Mouse (Mus musculus) MEL (cell line): ENCODE data around the gene Garem2. TPM values are rescaled to one million over a fixed set of nuclear protein-coding genes. Genes with fewer than 3 reads are reported as not detected.

Experiments used
- DNase-seq: peaks from one replicate; pipeline ENCODE4 v3.0.0; 2011; ENCODE audit warnings: low read depth, low spot score
- H3K27ac ChIP-seq: 2 replicates; pipeline ENCODE4 v1.5.1; 2012; ENCODE audit warnings: low read depth, mild to moderate bottlenecking, control low read depth, low read length, moderate library complexity; ENCODE audit not compliant: control insufficient read depth
- H3K27me3 ChIP-seq, 2 experiments: fragments of 150-350 bp in 1 of 2; sonication (generic) in 1 of 2; 2 replicates each; pipeline ENCODE4 v1.6.1; 2012; ENCODE audit warnings: low read length in 2 of 2, mild to moderate bottlenecking in 2 of 2, improper control_type of control experiment in 1 of 2, moderate library complexity in 1 of 2; ENCODE audit not compliant: insufficient read depth in 2 of 2, control insufficient read depth in 1 of 2
- H3K36me3 ChIP-seq, 2 experiments: 2 replicates each; pipeline ENCODE4 v1.6.1; 2012 to 2014; ENCODE audit warnings: low read length in 2 of 2, improper control_type of control experiment in 1 of 2, inconsistent platforms in 1 of 2, mild to moderate bottlenecking in 1 of 2; ENCODE audit not compliant: insufficient read depth in 2 of 2, control insufficient read depth in 1 of 2
- H3K4me1 ChIP-seq, 2 experiments: fragments of 150-350 bp in 1 of 2; sonication (generic) in 1 of 2; 2 replicates each; pipeline ENCODE4 v1.6.1; 2012; ENCODE audit warnings: low read length in 2 of 2, improper control_type of control experiment in 1 of 2, mild to moderate bottlenecking in 1 of 2; ENCODE audit not compliant: insufficient read depth in 2 of 2, control insufficient read depth in 1 of 2
- H3K4me3 ChIP-seq, 2 experiments: fragments of 150-350 bp in 1 of 2; sonication (generic) in 1 of 2; 2 replicates each; pipeline ENCODE4 v1.5.1; 2012; ENCODE audit warnings: low read depth in 2 of 2, low read length in 2 of 2, mild to moderate bottlenecking in 2 of 2, moderate library complexity in 2 of 2, control low read depth in 1 of 2, improper control_type of control experiment in 1 of 2; ENCODE audit not compliant: control insufficient read depth in 1 of 2, insufficient read depth in 1 of 2
- H3K79me2 ChIP-seq: 2 replicates; pipeline ENCODE4 v1.6.1; 2012; ENCODE audit warnings: mild to moderate bottlenecking, low read length, moderate library complexity; ENCODE audit not compliant: control insufficient read depth, poor library complexity, insufficient read depth
- H3K9ac ChIP-seq: 2 replicates; pipeline ENCODE4 v1.6.1; 2012; ENCODE audit warnings: low read depth, mild to moderate bottlenecking, control low read depth, low read length, moderate library complexity; ENCODE audit not compliant: control insufficient read depth, poor library complexity, severe bottlenecking
- H3K9me3 ChIP-seq: fragments of 150-350 bp; sonication (generic); replicated peaks from 2 replicates; pipeline ENCODE4 v1.6.1; 2012; ENCODE audit warnings: mild to moderate bottlenecking, low read length, improper control_type of control experiment, moderate library complexity; ENCODE audit not compliant: insufficient read depth
- CHD1 ChIP-seq: IDR thresholded peaks from 2 replicates; pipeline ENCODE4 v1.6.1; 2012; ENCODE audit warnings: low read depth, mild to moderate bottlenecking, inconsistent platforms, low read length, improper control_type of control experiment
- CTCF ChIP-seq, 3 experiments: IDR thresholded peaks in 2 of 3; conservative IDR thresholded peaks in 1 of 3; 2 replicates each; pipeline ENCODE4 v1.5.1; 2011 to 2012; ENCODE audit warnings: low read length in 3 of 3, low read depth in 2 of 3, mild to moderate bottlenecking in 2 of 3, improper control_type of control experiment in 1 of 3, inconsistent platforms in 1 of 3, mixed read lengths in 1 of 3, moderate library complexity in 1 of 3; ENCODE audit not compliant: control insufficient read depth in 1 of 3, insufficient read depth in 1 of 3, poor library complexity in 1 of 3, severe bottlenecking in 1 of 3
- ELF1 ChIP-seq: IDR thresholded peaks from 2 replicates; pipeline ENCODE4 v1.6.1; 2014; ENCODE audit warnings: low read depth, mild to moderate bottlenecking, inconsistent platforms, low read length, improper control_type of control experiment, moderate library complexity
- HCFC1 ChIP-seq: IDR thresholded peaks from 2 replicates; pipeline ENCODE4 v1.6.1; 2012; ENCODE audit warnings: low read depth, mild to moderate bottlenecking, inconsistent platforms, low read length, improper control_type of control experiment, moderate library complexity
- JUND ChIP-seq: IDR thresholded peaks from 2 replicates; pipeline ENCODE4 v1.6.1; 2011; ENCODE audit warnings: low read depth, mild to moderate bottlenecking, improper control_type of control experiment, low read length
- KAT2A ChIP-seq: conservative IDR thresholded peaks from 2 replicates; pipeline ENCODE4 v1.6.1; 2012; ENCODE audit warnings: low read depth, low read length, improper control_type of control experiment, inconsistent platforms
- MAX ChIP-seq: IDR thresholded peaks from 2 replicates; pipeline ENCODE4 v1.6.1; 2011; ENCODE audit warnings: low read length, improper control_type of control experiment
- MAZ ChIP-seq: IDR thresholded peaks from 2 replicates; pipeline ENCODE4 v1.6.1; 2012; ENCODE audit warnings: low read depth, mild to moderate bottlenecking, inconsistent platforms, low read length, improper control_type of control experiment
- MXI1 ChIP-seq: IDR thresholded peaks from 2 replicates; pipeline ENCODE4 v1.6.1; 2011; ENCODE audit warnings: mild to moderate bottlenecking, low read depth, low read length, improper control_type of control experiment
- MYB ChIP-seq: IDR thresholded peaks from 2 replicates; pipeline ENCODE4 v1.6.1; 2011; ENCODE audit warnings: mild to moderate bottlenecking, low read depth, low read length, improper control_type of control experiment
- MYC ChIP-seq: IDR thresholded peaks from 2 replicates; pipeline ENCODE4 v1.6.1; 2011; ENCODE audit warnings: low read depth, mild to moderate bottlenecking, low read length, improper control_type of control experiment, moderate library complexity
- NELFE ChIP-seq: IDR thresholded peaks from 2 replicates; pipeline ENCODE4 v1.6.1; 2011; ENCODE audit warnings: low read depth, low read length, improper control_type of control experiment
- NRF1 ChIP-seq: IDR thresholded peaks from 2 replicates; pipeline ENCODE4 v1.6.1; 2014; ENCODE audit warnings: low read depth, mild to moderate bottlenecking, inconsistent platforms, low read length, improper control_type of control experiment, moderate library complexity; ENCODE audit not compliant: poor library complexity, insufficient read depth, severe bottlenecking
- POLR2A ChIP-seq, 2 experiments: IDR thresholded peaks; 2 replicates each; pipeline ENCODE4 v1.6.1; 2011 to 2012; ENCODE audit warnings: low read length in 2 of 2, mild to moderate bottlenecking in 2 of 2, control low read depth in 1 of 2, improper control_type of control experiment in 1 of 2, low read depth in 1 of 2, moderate library complexity in 1 of 2; ENCODE audit not compliant: control insufficient read depth in 1 of 2, insufficient read depth in 1 of 2, poor library complexity in 1 of 2
- POLR2AphosphoS2 ChIP-seq: IDR thresholded peaks from 2 replicates; pipeline ENCODE4 v1.6.1; 2011; ENCODE audit warnings: low read length, improper control_type of control experiment
- POLR2AphosphoS5 ChIP-seq: IDR thresholded peaks from 2 replicates; pipeline ENCODE4 v1.6.1; 2012; ENCODE audit warnings: low read depth, borderline replicate concordance, mild to moderate bottlenecking, inconsistent platforms, low read length, moderate library complexity, mixed read lengths
- RCOR1 ChIP-seq: IDR thresholded peaks from 2 replicates; pipeline ENCODE4 v1.6.1; 2012; ENCODE audit warnings: low read depth, mild to moderate bottlenecking, inconsistent platforms, low read length, improper control_type of control experiment
- SIN3A ChIP-seq: IDR thresholded peaks from 2 replicates; pipeline ENCODE4 v1.6.1; 2012; ENCODE audit warnings: low read length, improper control_type of control experiment, inconsistent platforms
- TBP ChIP-seq: IDR thresholded peaks from 2 replicates; pipeline ENCODE4 v1.8.0; 2011; ENCODE audit warnings: low read depth, low read length, improper control_type of control experiment
- TCF12 ChIP-seq: IDR thresholded peaks from 2 replicates; pipeline ENCODE4 v1.6.1; 2014; ENCODE audit warnings: low read depth, mild to moderate bottlenecking, inconsistent platforms, low read length, improper control_type of control experiment, moderate library complexity
- UBTF ChIP-seq: IDR thresholded peaks from 2 replicates; pipeline ENCODE4 v1.6.1; 2012; ENCODE audit warnings: low read depth, mild to moderate bottlenecking, inconsistent platforms, low read length, improper control_type of control experiment, moderate library complexity, borderline replicate concordance; ENCODE audit not compliant: insufficient read depth
- USF1 ChIP-seq: IDR thresholded peaks from 2 replicates; pipeline ENCODE4 v1.6.1; 2014; ENCODE audit warnings: low read depth, mild to moderate bottlenecking, inconsistent platforms, low read length, improper control_type of control experiment, moderate library complexity
- ZMIZ1 ChIP-seq: IDR thresholded peaks from 2 replicates; pipeline ENCODE4 v1.6.1; 2012; ENCODE audit warnings: low read depth, mild to moderate bottlenecking, inconsistent platforms, low read length, improper control_type of control experiment, moderate library complexity
- ZNF384 ChIP-seq: IDR thresholded peaks from 2 replicates; pipeline ENCODE4 v1.6.1; 2012; ENCODE audit warnings: low read depth, mild to moderate bottlenecking, inconsistent platforms, low read length, improper control_type of control experiment
- polyA plus RNA-seq, 2 experiments: library from polyadenylated mRNA; stranded (reverse) in 1 of 2; unstranded in 1 of 2; fragments of >175 nt in 1 of 2; fragments of >200 nt in 1 of 2; gene quantifications; 2 replicates each; pipeline versions ENCODE4 v1.2.1 to v1.2.4; 2012; ENCODE audit warnings: low replicate concordance in 2 of 2, low read depth in 1 of 2; ENCODE audit not compliant: insufficient read length in 2 of 2, insufficient read depth in 1 of 2, missing spikeins in 1 of 2
- total RNA-seq: library from RNA; depleted of rRNA; stranded (reverse); fragments of 300-350 nt; gene quantifications from 2 replicates; pipeline ENCODE4 v1.2.3, GENCODE M21; 2012

Gene Garem2
- total and polyA plus RNA-seq, 3 experiments = 0.04 TPM; not detected in 2

GRCm38 (mm10) chr5:30154474-30155394, 49.8 kb downstream of the Garem2 start, which contains the start of the genes Hadha and Hadhb:
Hadha (minus strand) TSS chr5:30155162.
Hadhb (plus strand) TSS chr5:30155248.
- H3K27me3 ChIP-seq = no peaks in the 10 kb centered on the region
- H3K4me3 ChIP-seq = peak within 1 kb of the TSS; percentile 68 to 88
- peaks cover 0 to 33% of the 10 kb centered on the region in 2 experiments; a peak in 2 of 4 replicates for H3K36me3 ChIP-seq
- peak; percentile 82 for TF ChIP-seq MXI1
- TF ChIP-seq POLR2AphosphoS5 = peak; percentile 71; the same call in 1 of the 2 replicates
- TF ChIP-seq MYC = 0 out of 2 replicates have a peak, but pooled peaks have one; percentile 37
- peak; percentile 82 for TF ChIP-seq TCF12
- peak; percentile 96 for TF ChIP-seq ZMIZ1
- TF ChIP-seq HCFC1 = peak; percentile 90
- peak; percentile 89 for TF ChIP-seq NELFE
- TF ChIP-seq RCOR1 = no peak
- peak; percentile 53 for TF ChIP-seq ELF1
- no peak for TF ChIP-seq ZNF384
- peak; percentile 100 for TF ChIP-seq MAX
- no peak for TF ChIP-seq CHD1
- peak; percentile 96 for TF ChIP-seq MAZ
- peak; percentile 85 to 97 for TF ChIP-seq POLR2A (IDR thresholded peaks at IDR 0.05; ENCODE audit: control insufficient read depth in 1 of 2, insufficient read depth in 1 of 2, low read depth in 1 of 2, low read length in 2 of 2, poor library complexity in 1 of 2)
- TF ChIP-seq NRF1 = no peak
- 0 out of 6 replicates have a peak, but pooled peaks of 1 of the 3 experiments have one; percentile 16 for TF ChIP-seq CTCF (IDR thresholded peaks at IDR 0.05 in 2 of 3, conservative IDR thresholded peaks at IDR 0.05 in 1 of 3; ENCODE audit: control insufficient read depth in 1 of 3, insufficient read depth in 1 of 3, low read depth in 2 of 3, low read length in 3 of 3, poor library complexity in 1 of 3, severe bottlenecking in 1 of 3)
- no peak for TF ChIP-seq USF1
- TF ChIP-seq POLR2AphosphoS2 = peak; percentile 93
- no peak; the same call in 1 of the 2 replicates for TF ChIP-seq KAT2A
- TF ChIP-seq JUND = no peak
- TF ChIP-seq SIN3A = peak; percentile 88
- TF ChIP-seq UBTF = no peak; the same call in 1 of the 2 replicates
- no peak for TF ChIP-seq MYB
- TF ChIP-seq TBP = peak; percentile 90
- peak within 1 kb of the TSS; percentile 91 for H3K27ac ChIP-seq
- peak within 1 kb of the TSS; percentile 92 for H3K9ac ChIP-seq
- peaks cover 7 to 11% of the 10 kb centered on the region in 2 experiments for H3K4me1 ChIP-seq
- no peaks in the 10 kb centered on the region for H3K9me3 ChIP-seq
- DNase-seq = peak; percentile 98
- H3K79me2 ChIP-seq = peaks cover 50% of the 10 kb centered on the region
